Comparison of ENCODE assay signal across 8 mouse cellular contexts in genomic region chr17:70835071-70835790, GRCm38 (mm10). TPM values are rescaled to one million over a fixed set of nuclear protein-coding genes. Genes with fewer than 3 reads are reported as not detected.
A peak's percentile ranks its signal among the peaks of the same experiment; 100 is the strongest.
DNase-seq lines count a peak whose midpoint lies in the region; ATAC-seq and TF ChIP-seq lines count a peak whose summit lies in the region.

No protein-coding gene starts in this region.

- intact Hi-C loops in left cerebral cortex, adult 2 months (cut with DNase I) = no loop called here
- intact Hi-C loops in left cerebral cortex, postnatal 4 days (cut with DNase I) = no loop called here

- 0 out of 2 replicates have a peak, but pooled peaks cover 2% of the 10 kb centered on the region for H3K4me1 ChIP-seq in embryonic facial prominence, embryonic 11.5 days (ENCODE audit: control insufficient read depth, insufficient read depth, low read length)
- peaks cover 7% of the 10 kb centered on the region for H3K4me1 ChIP-seq in intestine, embryonic 14.5 days (replicated peaks; ENCODE audit: control insufficient read depth, insufficient read depth, low read length)
- peaks cover 13% of the 10 kb centered on the region for H3K4me1 ChIP-seq in neural tube, embryonic 13.5 days (replicated peaks)

- H3K27ac ChIP-seq in left cerebral cortex, adult 2 months = no peak overlapping the region
- H3K27ac ChIP-seq in embryonic facial prominence, embryonic 11.5 days (replicated peaks; ENCODE audit: low read depth, low read length) = no peak overlapping the region
- peak overlapping the region; percentile 62 for H3K27ac ChIP-seq in intestine, embryonic 14.5 days (ENCODE audit: low read depth)
- no peak overlapping the region for H3K27ac ChIP-seq in neural tube, embryonic 13.5 days (replicated peaks)

- WGBS in embryonic facial prominence, embryonic 11.5 days = 3% methylated on average over 10 of the region's 10 CpGs
- WGBS in intestine, embryonic 14.5 days = 7% methylated on average over 10 of the region's 10 CpGs
- 1% methylated on average over 10 of the region's 10 CpGs for WGBS in neural tube, embryonic 13.5 days

- H3K4me3 ChIP-seq in left cerebral cortex, adult 2 months = peak overlapping the region; percentile 44
- H3K4me3 ChIP-seq in embryonic facial prominence, embryonic 11.5 days (ENCODE audit: low read depth, low read length) = peak overlapping the region; percentile 27
- peak overlapping the region; percentile 33 for H3K4me3 ChIP-seq in intestine, embryonic 14.5 days (ENCODE audit: low read depth, low read length)
- peak overlapping the region; percentile 42 for H3K4me3 ChIP-seq in neural tube, embryonic 13.5 days

- no peak overlapping the region for H3K9ac ChIP-seq in embryonic facial prominence, embryonic 11.5 days (replicated peaks; ENCODE audit: low read length)
- H3K9ac ChIP-seq in intestine, embryonic 14.5 days (ENCODE audit: low read length) = peak overlapping the region; percentile 27; the same call in 1 of the 2 replicates
- peak overlapping the region; percentile 64 for H3K9ac ChIP-seq in neural tube, embryonic 13.5 days

- peak overlapping the region; percentile 58 for H3K4me2 ChIP-seq in embryonic facial prominence, embryonic 11.5 days (ENCODE audit: low read depth, low read length)
- peak overlapping the region; percentile 71 for H3K4me2 ChIP-seq in intestine, embryonic 14.5 days (ENCODE audit: low read length)
- H3K4me2 ChIP-seq in neural tube, embryonic 13.5 days = peak overlapping the region; percentile 71

- no peak for TF ChIP-seq CTCF in left cerebral cortex, adult 2 months (IDR thresholded peaks at IDR 0.05)

- no peaks in the 10 kb centered on the region for H3K27me3 ChIP-seq in embryonic facial prominence, embryonic 11.5 days (ENCODE audit: control insufficient read depth, insufficient read depth, low read length)
- no peaks in the 10 kb centered on the region; the same call in 1 of the 2 replicates for H3K27me3 ChIP-seq in intestine, embryonic 14.5 days (replicated peaks; ENCODE audit: control insufficient read depth, insufficient read depth, low read length)
- no peaks in the 10 kb centered on the region; the same call in 1 of the 2 replicates for H3K27me3 ChIP-seq in neural tube, embryonic 13.5 days

- no peaks in the 10 kb centered on the region for H3K9me3 ChIP-seq in embryonic facial prominence, embryonic 11.5 days (replicated peaks; ENCODE audit: control insufficient read depth, low read length)
- no peaks in the 10 kb centered on the region for H3K9me3 ChIP-seq in intestine, embryonic 14.5 days (ENCODE audit: control insufficient read depth, low read length)
- H3K9me3 ChIP-seq in neural tube, embryonic 13.5 days = no peaks in the 10 kb centered on the region

- no peaks in the 10 kb centered on the region; the same call in 1 of the 2 replicates for H3K36me3 ChIP-seq in embryonic facial prominence, embryonic 11.5 days (replicated peaks; ENCODE audit: control insufficient read depth, insufficient read depth, low read depth, low read length)
- H3K36me3 ChIP-seq in intestine, embryonic 14.5 days (ENCODE audit: control insufficient read depth, insufficient read depth, low read length) = peaks cover 14% of the 10 kb centered on the region
- no peaks in the 10 kb centered on the region for H3K36me3 ChIP-seq in neural tube, embryonic 13.5 days

- no peak for ATAC-seq in embryonic facial prominence, embryonic 11.5 days (replicated peaks; ENCODE audit: insufficient number of reproducible peaks, low FRiP score, low TSS enrichment, low read depth)
- peak; percentile 38; the same call in 1 of the 2 replicates for ATAC-seq in intestine, embryonic 14.5 days (replicated peaks; ENCODE audit: low FRiP score, low TSS enrichment, low read depth)
- ATAC-seq in neural tube, embryonic 13.5 days (ENCODE audit: low read depth) = 0 out of 2 replicates have a peak, but pooled peaks have one; percentile 49

- DNase-seq in left cerebral cortex, adult 2 months (ENCODE audit: extremely low spot score in 1 of 2, low spot score in 2 of 2) = no peak
- DNase-seq in left cerebral cortex, postnatal 4 days = no peak
- DNase-seq in embryonic facial prominence, embryonic 11.5 days (ENCODE audit: low spot score) = no peak
- DNase-seq in intestine, embryonic 14.5 days (ENCODE audit: low spot score) = no peak
- no peak for DNase-seq in spleen, postnatal 10 days (ENCODE audit: low spot score in 2 of 2)
- DNase-seq in testis, postnatal 10 days (ENCODE audit: low spot score) = no peak
- DNase-seq in lung, postnatal 25 days (ENCODE audit: low spot score) = no peak

RNA-seq across cellular contexts. Expression of gene Tgif1, which starts 18.1 kb away (rescaled TPM):
- 1 to 10 TPM; 1.5 to 1.6 TPM for total RNA-seq in left cerebral cortex, adult 2 months (2021)
- 1 to 10 TPM; 3.2 to 3.3 TPM for total RNA-seq in left cerebral cortex, postnatal 4 days (2021)
- 92.4 and 96.5 TPM in 2 replicates for polyA plus RNA-seq in embryonic facial prominence, embryonic 11.5 days (2014; fragmentation: Nextera tagmentation; extraction: Ambion mirVana)
- 56.1 and 58.4 TPM in 2 replicates for polyA plus RNA-seq in intestine, embryonic 14.5 days (2014; fragmentation: Nextera tagmentation; extraction: Ambion mirVana)
- polyA plus RNA-seq in neural tube, embryonic 13.5 days (2015; fragmentation: Nextera tagmentation; extraction: Ambion mirVana) = 26.7 and 27.8 TPM in 2 replicates
